Mouse (Mus musculus) heart, adult 11 months (tissue): Measurements from ENCODE around the gene Unc93b1.

Experiments used
- DNase-seq: peaks from one replicate; pipeline ENCODE4 v3.0.0; 2022

The Unc93b1 gene

GRCm38 (mm10) chr19:3914535-3914934 lies 20.5 kb upstream of the Unc93b1 start:
- DNase-seq = peak; percentile 97

DNA sequence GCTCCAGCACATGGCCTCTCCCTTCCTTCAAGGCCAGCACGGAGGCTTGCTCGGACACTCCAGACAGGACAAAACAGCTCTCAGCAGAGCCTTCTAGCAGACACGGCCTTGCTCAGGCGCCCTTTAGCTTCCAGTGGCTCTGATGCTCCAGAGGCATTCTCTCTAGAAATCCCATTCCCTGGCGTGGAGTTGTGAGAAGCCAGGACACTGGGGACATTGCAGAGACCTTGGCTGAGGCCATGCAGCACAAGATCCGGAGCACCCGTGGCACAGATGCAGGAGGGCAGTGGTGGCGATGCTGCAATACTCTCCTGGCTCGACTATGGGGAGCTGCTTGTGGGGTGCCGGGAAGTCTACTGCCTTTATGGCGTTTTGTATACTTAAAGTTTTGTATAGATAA lies 18.3 kb upstream of the Unc93b1 start:
- no peak for DNase-seq

- no peak for DNase-seq
These were observed 15.1 kb upstream of the Unc93b1 start for GRCm38 (mm10) chr19:3919928-3920327.

GRCm38 (mm10) chr19:3922661-3923371 lies 12.2 kb upstream of the Unc93b1 start:
- peak; percentile 96 for DNase-seq

- DNase-seq = peak; percentile 98
These were observed 11.4 kb upstream of the Unc93b1 start for GRCm38 (mm10) chr19:3923586-3923985.

DNA sequence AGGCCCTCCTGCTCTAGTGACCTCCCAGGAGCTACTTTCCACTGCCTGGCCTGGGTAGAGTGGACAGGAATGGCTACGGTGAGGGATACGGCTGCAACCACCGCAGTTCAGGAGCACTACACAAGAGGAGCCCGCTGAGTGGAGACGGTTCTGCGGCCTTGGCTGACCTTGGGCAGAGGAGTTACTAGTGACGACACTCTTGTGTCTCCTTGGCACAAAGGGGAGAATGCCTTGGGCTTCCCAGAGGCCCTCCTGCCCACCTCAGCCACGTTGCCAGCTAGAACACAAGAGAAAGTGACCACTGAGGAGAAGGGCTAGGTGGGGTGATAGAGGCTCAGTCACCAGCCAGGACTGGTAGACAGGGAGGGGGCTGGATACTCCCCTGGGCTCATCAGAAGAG lies 10.8 kb upstream of the Unc93b1 start:
- peak; percentile 94 for DNase-seq

DNA sequence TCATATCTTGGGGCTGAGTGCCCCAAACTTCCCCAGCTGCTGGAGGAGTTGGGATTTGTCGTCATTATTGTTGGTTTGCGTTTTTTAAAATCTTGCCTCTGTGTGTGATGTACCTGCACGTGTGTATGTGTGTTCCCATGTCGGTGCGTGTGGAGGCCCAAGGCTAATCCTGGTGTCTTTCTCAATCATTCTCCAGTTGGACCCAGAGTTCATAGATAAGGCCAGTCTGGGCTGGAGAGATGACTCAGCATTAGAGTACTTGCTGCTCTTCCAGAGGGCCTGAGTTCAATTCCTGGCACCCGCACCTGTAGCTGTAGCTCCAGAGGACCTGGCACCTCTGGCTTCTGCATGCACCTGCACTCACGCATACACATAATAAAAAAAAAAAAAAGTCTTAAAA lies 10.1 kb upstream of the Unc93b1 start:
- no peak for DNase-seq

DNA sequence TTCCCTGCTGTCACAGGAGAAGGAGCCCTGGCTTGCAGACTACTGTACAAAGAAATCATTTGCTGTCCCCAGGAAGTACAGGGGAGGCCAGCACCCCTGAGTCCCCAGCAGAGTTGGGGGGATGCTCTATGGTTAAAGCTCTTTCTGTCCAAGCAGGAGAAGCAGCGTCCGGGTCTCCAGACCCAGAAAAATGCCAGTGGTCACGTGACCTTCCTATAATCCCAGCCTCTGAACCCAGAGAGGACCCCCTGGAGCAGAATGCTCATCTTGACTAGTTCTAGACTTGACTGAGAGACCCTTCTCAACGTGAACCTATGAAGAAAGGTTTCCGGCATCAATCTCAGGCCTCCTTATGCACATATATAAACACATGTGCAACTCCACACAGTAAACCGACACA lies 9.1 kb upstream of the Unc93b1 start:
- no peak for DNase-seq

- peak; percentile 94 for DNase-seq
These were observed 8.7 kb upstream of the Unc93b1 start for GRCm38 (mm10) chr19:3926279-3926678.

- DNase-seq = peak; percentile 93
These were observed 8.3 kb upstream of the Unc93b1 start for GRCm38 (mm10) chr19:3926685-3927084.

GRCm38 (mm10) chr19:3927989-3928388 lies 7.0 kb upstream of the Unc93b1 start:
- peak; percentile 94 for DNase-seq

- peak; percentile 94 for DNase-seq
These were observed 6.2 kb upstream of the Unc93b1 start for GRCm38 (mm10) chr19:3928779-3929178.

DNA sequence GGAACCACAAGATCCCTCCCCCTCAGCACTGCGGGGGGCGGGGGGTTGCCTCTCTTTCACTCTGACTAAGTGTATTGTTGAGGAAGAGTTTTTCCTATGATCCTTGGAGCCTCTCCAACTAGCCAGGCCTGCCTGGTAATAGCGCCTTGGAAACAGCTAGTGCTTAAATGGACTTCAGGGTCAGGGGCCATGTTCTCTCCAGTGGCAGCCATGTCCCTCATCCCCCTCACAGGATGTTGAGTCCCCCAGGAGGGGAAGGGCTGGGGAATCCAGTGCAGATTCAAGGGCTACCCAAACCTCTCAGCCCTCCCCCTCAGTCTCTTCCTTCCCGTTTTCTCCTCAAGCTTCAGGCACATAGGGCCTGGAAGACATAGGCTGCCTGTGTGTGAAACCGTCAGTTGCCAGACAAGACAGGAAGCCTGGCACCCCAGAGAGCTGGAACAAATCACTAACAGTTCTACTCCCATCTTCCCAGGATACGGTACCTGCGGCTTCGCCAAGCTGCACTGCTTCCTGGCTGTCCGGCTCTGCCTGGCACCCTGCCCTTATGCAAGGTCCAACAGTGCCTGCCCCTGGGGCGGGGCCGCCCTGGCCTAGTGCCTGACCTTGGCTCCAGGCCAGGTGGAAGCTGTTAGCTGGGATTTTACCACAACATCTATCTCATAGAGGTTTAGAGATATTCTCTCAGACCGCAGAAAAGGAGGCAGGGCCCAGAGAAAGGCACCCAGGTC lies 5.6 kb upstream of the Unc93b1 start, which contains the start of gene Aldh3b1:
Gene Aldh3b1, minus strand, starts transcription at position 598 of the 731 bp plus-strand sequence.
- DNase-seq = peak; percentile 99

GRCm38 (mm10) chr19:3930262-3931057 lies 4.5 kb upstream of the Unc93b1 start:
- peak; percentile 94 for DNase-seq

DNA sequence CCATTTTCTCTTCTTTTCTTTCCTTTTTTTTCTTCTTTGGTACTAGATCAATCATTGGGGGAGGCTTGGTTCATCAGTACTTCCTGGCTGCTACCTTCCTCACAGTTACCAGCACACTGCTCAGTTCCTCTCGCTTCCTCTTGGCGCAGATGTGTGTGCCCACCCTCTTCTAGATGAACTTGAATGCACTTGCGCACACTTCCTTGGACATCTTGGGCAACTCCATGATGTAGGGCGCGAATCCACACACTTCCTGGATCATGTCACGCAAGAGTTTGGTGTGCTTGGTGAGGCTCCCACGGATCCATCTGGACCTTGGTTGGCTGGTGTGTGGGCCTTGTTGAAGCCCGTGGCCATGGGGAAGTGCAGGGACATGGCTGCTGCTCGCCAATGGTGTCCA lies 3.3 kb upstream of the Unc93b1 start:
- DNase-seq = peak; percentile 98

- peak; percentile 99 for DNase-seq
These were observed 1.2 kb downstream of the Unc93b1 start for GRCm38 (mm10) chr19:3935896-3936850.

DNA sequence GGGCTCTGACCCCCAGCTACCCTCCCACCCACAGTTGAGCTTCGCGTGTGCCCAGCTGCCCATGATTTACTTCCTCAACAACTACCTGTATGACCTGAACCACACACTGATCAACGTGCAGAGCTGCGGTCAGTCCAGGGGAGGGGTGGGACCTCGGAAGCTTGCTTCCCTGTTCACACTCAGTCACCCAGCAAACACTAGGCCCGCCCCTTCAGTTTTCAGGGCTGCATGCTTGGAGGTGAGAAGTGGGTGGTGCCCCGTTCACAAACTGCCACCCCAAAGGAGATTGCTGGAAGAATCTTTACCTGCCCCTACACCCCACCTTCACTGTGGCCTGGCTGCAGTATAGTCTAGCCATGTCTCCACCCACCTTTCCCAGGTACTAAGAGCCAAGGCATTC lies 7.3 kb downstream of the Unc93b1 start:
- DNase-seq = peak; percentile 92

DNA sequence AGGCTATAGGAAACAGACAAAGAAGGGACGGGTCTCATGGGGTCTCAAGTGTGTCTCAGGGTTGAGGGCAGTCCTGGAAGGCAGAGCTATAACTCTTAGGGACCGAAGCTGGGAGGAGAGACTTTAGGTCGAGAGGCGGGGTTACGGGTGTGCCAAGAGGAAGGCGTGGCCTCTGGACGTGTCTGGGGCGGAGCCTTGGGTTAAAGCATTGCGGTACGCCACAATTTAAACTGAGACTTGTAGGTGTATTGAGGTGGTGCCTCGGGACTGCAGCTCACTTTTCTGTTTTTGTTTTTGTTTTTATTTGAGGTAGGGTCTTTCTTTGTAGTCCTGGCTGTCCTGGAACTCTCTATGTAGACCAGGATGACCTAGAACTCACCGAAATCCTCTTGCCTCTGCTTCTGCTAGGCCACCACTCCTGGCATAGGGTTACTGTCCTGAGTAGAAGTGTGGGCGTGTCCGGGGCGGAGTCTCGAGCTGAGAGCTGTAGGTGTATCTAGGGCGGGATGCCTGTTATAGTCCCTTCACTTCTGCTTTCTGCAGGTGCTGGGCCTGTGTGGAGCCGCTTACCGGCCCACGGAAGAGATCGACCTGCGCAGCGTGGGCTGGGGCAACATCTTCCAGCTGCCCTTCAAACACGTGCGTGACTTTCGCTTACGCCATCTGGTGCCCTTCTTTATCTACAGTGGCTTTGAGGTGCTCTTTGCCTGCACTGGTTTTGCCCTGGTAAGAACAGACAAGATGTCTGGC lies 8.2 kb downstream of the Unc93b1 start:
- no peak for DNase-seq

- peak; percentile 91 for DNase-seq
These were observed 11.0 kb downstream of the Unc93b1 start for GRCm38 (mm10) chr19:3945872-3946564.

DNA sequence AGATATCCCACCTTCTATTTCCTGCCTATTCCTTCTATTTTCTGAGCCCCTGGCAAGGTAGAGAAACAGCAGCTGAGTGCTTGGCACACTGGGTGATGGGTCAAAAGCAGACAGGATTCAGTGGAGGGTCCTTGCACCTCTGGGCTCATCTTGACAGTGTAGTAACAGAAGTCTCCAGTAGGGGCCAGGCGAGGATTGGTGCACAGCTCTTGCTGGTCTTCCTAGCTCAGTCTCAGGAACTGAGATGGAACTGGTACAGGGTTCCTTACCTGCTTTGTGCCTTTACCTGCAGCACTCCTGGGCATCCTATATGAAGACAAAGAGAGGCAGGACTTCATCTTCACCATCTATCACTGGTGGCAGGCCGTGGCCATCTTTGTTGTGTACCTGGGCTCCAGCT lies 11.7 kb downstream of the Unc93b1 start:
- peak; percentile 94 for DNase-seq

DNA sequence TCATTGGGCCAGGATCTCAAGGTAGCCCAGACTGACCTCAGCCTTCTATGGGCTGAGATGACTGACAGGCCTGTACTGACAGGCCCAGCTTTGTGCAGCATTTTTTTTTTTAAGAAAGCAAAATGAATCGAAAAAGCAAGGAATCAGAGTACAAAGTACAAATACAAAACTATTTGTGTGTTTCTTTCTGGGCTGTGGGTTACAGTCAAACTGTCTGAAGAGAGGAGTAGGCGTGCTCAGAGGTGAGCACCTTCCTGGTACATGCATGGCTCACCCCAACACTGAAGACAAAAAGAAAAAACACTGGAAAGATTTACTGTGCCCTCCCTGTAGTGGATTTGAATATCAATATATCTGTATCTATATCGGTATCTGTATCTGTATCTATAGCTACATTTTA lies 12.8 kb downstream of the Unc93b1 start:
- DNase-seq = no peak
